Mouse (Mus musculus) cerebellum, adult 2 months (tissue): ENCODE data around the gene Gm6583.

Experiments
- CTCF ChIP-seq: fragments of 200-500 bp; IDR thresholded peaks from 2 replicates; pipeline ENCODE4 v1.5.1; 2011; ENCODE audit warnings: low read depth, mild to moderate bottlenecking, control low read depth, low read length, moderate library complexity, borderline replicate concordance; ENCODE audit not compliant: insufficient read depth
- POLR2A ChIP-seq: fragments of 200-500 bp; IDR thresholded peaks from 2 replicates; pipeline ENCODE4 v1.6.1; 2011; ENCODE audit warnings: low read length, control low read depth, borderline replicate concordance; ENCODE audit not compliant: insufficient read depth

DNA sequence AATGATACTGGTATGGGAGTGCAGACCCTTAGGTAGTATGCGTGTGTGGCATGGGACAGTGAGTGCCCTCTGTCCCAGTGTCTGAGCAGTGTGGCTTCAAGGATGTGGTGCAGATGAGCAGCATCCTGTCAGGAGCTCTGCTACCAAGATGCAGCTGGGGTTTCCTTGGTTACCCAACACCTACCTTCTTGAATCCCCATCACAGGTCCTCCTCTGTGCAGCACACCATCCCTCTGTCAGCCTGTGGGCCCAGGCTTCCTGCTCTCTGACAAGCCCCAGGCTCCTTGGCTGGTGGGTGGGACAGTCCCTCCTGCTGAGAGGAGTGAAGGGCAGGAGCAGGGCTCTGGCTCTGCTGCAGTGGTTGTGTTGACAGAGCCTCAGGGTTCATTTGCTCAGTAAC is 21.5 kb upstream of the Gm6583 start:
- no peak for TF ChIP-seq CTCF
- no peak for TF ChIP-seq POLR2A
